Mouse (Mus musculus) neural tube, embryonic 10.5 days (tissue): ENCODE measurements around the gene Sult1a1.
"Not testable (repeated sequence)": the region's sequence is repeated elsewhere in the genome, so short reads cannot be mapped to it uniquely, and the experiment has no call there.

ENCODE experiments used
- DNase-seq: peaks from one replicate; pipeline ENCODE4 v3.0.0-alpha.2; 2017; ENCODE audit warnings: low spot score; ENCODE audit errors: extremely low spot score

Gene Sult1a1

GRCm38 (mm10) chr7:126696886-126697285 is 20.7 kb upstream of the Sult1a1 start:
- DNase-seq, result no peak

DNA sequence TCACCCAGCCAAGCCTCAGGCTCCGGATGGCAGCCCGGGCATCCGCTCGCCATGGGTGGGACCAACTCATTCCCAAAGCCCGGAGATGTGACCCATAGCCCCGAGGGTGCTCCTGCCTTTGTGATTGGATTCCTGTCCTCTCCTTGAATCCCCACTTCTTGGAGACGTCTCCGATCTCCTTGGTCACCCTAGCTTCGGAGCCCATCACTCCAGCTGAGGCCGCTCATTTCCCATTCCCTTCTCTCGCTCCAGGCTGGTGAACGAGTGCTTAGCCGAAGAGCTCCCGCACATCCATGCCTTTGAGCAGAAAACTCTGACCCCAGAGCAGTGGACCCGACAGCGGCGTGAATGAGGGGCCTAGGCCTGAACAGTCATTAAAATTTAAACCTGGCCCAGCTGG is 20.1 kb upstream of the Sult1a1 start:
- DNase-seq, result no peak

- DNase-seq, result peak; percentile 95
Observed at GRCm38 (mm10) chr7:126695631-126696207, 19.5 kb upstream of the Sult1a1 start, which contains the start of gene Slx1b. Gene Slx1b (minus strand): TSS chr7:126695784.

DNA sequence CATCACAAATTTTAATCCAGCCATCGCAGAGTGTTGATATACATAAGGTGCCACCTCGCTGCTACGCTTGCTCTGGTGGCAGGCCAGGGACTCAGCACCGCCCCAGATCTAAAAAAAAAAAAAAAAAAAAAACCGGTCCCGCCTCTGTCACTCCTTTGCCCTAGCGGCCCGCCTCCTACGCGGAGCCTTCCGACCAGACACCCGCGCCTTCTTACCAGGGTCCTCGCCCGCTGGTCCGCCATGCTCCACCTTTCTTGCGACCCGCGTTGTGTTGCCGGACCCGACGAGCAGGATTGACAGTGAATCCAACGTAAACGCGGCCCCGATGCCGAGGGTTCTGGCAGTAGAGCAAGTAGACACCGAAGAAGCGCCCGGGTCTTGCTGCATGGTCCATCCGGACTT is 19.0 kb upstream of the Sult1a1 start, which contains the start of gene Bola2:
Bola2 (plus strand) TSS at position 192 of the 402 bp plus-strand sequence.
- DNase-seq, result no peak

GRCm38 (mm10) chr7:126694441-126695051 is 18.3 kb upstream of the Sult1a1 start:
- no peak for DNase-seq

DNA sequence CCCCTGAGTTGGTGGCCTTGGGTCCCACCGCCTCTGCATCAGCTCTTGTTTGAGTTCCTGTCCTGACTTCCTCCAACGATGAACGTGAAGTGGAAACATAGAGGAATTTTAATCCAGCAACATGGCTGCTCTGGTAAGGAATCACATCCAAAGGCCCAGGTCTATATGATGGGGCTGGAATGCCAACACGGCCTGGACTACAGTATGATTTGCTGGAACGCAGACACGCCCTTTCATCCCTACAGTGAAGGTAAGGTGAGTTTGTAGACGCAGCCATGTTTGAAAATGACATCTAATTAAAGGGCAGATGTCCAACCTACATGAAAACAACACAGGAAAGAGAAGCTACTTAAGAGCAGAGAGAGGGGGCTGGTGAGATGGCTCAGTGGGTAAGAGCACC is 17.5 kb upstream of the Sult1a1 start:
- DNase-seq, result no peak

DNA sequence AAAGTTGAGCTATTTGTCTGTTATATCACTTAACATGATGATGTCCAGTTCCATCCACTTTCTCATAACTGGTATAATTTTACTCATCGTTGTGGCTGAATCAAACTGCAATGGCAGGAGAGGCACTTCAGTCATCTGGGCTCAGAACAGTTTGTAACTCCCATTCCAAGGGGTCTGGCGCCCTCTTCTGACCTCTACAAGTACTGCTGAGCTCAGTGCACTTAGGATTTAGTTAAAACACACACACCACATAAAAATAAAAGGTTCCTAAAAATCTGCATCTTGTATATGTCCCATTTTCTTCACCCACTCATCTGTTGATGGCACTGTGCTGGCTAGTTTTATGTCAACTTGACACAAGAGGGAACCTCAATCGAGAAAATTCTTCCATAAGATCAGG is 17.0 kb upstream of the Sult1a1 start:
- DNase-seq, result peak; percentile 75

DNA sequence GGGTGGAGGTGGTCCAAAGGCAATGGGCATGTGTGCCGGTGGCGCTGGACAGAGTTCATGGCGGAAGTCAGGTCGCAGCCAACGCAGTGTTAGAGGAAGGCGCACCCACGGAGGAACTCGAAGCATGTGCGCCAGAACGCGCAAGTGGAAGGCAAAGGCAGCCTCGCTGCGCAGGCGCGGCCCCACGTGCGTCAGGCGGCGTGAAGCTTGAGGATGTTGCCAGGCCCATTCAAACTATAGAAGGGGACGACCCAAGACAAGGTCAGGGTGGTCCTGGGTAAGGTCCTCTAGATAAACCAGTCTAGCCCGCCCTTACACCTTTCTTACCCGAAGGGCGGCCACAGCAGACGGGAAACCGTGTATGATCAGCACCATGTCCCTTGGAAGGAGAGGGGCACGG is 16.2 kb upstream of the Sult1a1 start:
- no peak for DNase-seq

- no peak for DNase-seq
Observed at GRCm38 (mm10) chr7:126691676-126692075, 15.4 kb upstream of the Sult1a1 start.

- DNase-seq, result no peak
Observed at GRCm38 (mm10) chr7:126690737-126691136, 14.5 kb upstream of the Sult1a1 start.

DNA sequence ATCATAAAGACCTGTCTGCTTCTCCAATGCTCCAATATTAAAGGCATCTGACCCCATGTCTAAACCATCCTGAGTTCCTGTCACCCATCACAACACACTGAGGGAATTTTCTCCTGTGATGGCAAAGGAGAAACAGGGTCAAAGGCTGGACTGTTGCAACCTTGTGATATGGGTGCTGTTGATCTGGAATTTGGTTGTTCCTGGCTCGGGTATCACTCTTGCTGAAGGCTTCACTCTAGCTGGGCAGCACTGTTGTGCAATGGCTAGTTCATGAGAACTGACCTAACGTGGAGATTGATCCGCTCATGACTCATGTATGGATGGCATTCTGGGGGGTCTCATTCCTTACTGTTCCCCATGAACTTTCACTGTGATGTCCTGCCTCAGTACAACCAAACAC is 12.8 kb upstream of the Sult1a1 start:
- no peak for DNase-seq

GRCm38 (mm10) chr7:126688156-126688555 is 11.9 kb upstream of the Sult1a1 start:
- not testable (repeated sequence) for DNase-seq

DNA sequence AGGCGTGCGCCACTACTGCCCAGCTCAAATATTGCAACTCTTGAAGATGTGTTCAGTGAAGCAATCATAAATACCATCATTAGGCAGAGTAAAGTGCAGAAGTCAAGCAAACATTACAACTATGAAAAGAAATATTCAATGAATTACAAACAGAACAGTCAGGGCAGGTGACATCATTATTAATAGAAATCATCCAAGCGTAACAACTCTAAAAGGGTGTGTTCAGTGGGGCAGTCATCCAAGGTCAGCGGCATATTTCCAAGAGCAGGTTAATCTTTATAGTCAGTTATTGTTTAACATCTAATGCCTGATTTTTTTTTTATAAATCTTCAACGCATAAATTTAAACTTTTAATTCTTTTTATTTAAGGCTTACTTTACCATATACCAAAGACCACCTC is 5.0 kb upstream of the Sult1a1 start:
- DNase-seq, result no peak

DNA sequence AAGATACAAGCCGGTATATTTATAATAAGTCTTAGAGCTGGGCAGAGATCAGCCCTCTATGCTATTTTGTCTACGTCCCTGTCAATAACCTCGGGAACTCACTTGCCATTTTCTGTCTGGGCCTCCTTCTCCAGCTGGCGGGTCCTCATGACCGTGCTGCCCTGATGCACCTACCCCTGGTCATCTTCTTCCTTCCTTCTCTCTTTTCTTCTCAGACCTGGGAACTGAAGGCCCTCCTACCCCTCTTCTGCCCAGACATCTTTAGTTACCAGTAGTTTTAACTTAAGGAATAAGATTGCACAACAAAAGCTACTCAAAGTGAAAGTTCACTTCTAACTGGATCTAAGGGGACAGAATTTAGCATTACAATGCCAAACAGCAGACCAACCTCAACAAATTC is 3.5 kb upstream of the Sult1a1 start:
- DNase-seq, result no peak

- no peak for DNase-seq
Observed at GRCm38 (mm10) chr7:126678545-126679341, 2.5 kb upstream of the Sult1a1 start.

- DNase-seq, result no peak
Observed at GRCm38 (mm10) chr7:126676631-126677220, 494 bp upstream of the Sult1a1 start.

DNA sequence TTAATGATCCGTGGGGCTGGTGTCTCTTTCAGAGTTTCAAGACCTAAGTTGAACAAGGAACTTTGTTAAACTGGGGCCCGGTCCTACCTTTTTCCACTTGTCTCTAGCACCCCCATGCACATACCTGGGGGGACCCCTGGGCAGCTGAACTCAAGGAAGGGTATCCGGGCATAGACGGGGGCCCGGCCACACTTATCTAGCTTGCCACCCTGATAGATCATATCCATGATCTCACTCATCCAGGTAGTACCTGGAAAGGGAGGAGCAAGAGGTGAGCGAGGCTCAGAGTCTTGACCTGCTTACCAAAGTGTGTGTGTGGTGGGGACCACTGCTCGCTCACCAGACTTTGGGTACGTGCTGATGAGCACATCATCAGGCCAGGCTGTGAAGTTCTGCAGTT is 1.1 kb downstream of the Sult1a1 start:
- no peak for DNase-seq

- DNase-seq, result no peak
Observed at GRCm38 (mm10) chr7:126672111-126672510, 4.1 kb downstream of the Sult1a1 start.

- no peak for DNase-seq
Observed at GRCm38 (mm10) chr7:126670152-126670551, 6.1 kb downstream of the Sult1a1 start.

GRCm38 (mm10) chr7:126668452-126668851 is 7.8 kb downstream of the Sult1a1 start:
- no peak for DNase-seq

GRCm38 (mm10) chr7:126667495-126668090 is 8.6 kb downstream of the Sult1a1 start:
- no peak for DNase-seq

GRCm38 (mm10) chr7:126665269-126665668 is 11.0 kb downstream of the Sult1a1 start:
- no peak for DNase-seq
